Mouse (Mus musculus): ENCODE results near the gene Il20rb. TPM values are rescaled to one million over a fixed set of nuclear protein-coding genes. Genes with fewer than 3 reads are reported as not detected.
A peak's percentile ranks its signal among the peaks of the same experiment; 100 is the strongest.

The Il20rb gene
- polyA plus RNA-seq, 1 experiment from 2014 or later: 0.89 TPM

GRCm38 (mm10) chr9:100481626-100482025 lies 5.0 kb downstream of the Il20rb start:
- H3K36me3 ChIP-seq (ENCODE audit: control insufficient read depth, insufficient read depth, low read length): no peaks in the 10 kb centered on the region
- H3K9me3 ChIP-seq (replicated peaks; ENCODE audit: control insufficient read depth, low read length): 0 out of 2 replicates have a peak, but pooled peaks cover 2% of the 10 kb centered on the region
- peaks cover 8% of the 10 kb centered on the region; the same call in 1 of the 2 replicates for H3K4me1 ChIP-seq (ENCODE audit: control insufficient read depth, insufficient read depth, low read length)
- no peak overlapping the region for H3K4me3 ChIP-seq (ENCODE audit: low read depth, low read length)
- no peaks in the 10 kb centered on the region for H3K27me3 ChIP-seq (ENCODE audit: control insufficient read depth, insufficient read depth, low read length)
- no peak for ATAC-seq (replicated peaks; ENCODE audit: insufficient number of reproducible peaks, low FRiP score, low TSS enrichment)
- no peak overlapping the region for H3K27ac ChIP-seq (ENCODE audit: low read depth, low read length)
- no peak overlapping the region for H3K4me2 ChIP-seq
- no peak overlapping the region for H3K9ac ChIP-seq (ENCODE audit: low read depth, low read length)
- WGBS (ENCODE audit: insufficient replicate concordance): 62% methylated on average over 6 of the region's 6 CpGs

GRCm38 (mm10) chr9:100474056-100474455 lies 12.5 kb downstream of the Il20rb start:
- Histone ChIP-seq H3K27me3 (ENCODE audit: control insufficient read depth, insufficient read depth, low read length) (no peaks in the 10 kb centered on the region), H3K9me3 (replicated peaks; ENCODE audit: control insufficient read depth, low read length) (0 out of 2 replicates have a peak, but pooled peaks cover 3% of the 10 kb centered on the region), H3K27ac (ENCODE audit: low read depth, low read length) (no peak overlapping the region), H3K36me3 (ENCODE audit: control insufficient read depth, insufficient read depth, low read length) (no peaks in the 10 kb centered on the region), H3K4me2 (no peak overlapping the region), H3K4me1 (ENCODE audit: control insufficient read depth, insufficient read depth, low read length) (0 out of 2 replicates have a peak, but pooled peaks cover 4% of the 10 kb centered on the region), H3K4me3 (ENCODE audit: low read depth, low read length) (no peak overlapping the region), H3K9ac (ENCODE audit: low read depth, low read length) (no peak overlapping the region)
- no peak for ATAC-seq (replicated peaks; ENCODE audit: insufficient number of reproducible peaks, low FRiP score, low TSS enrichment)
- 87% methylated on average over 1 of the region's 1 CpGs for WGBS (ENCODE audit: insufficient replicate concordance)

DNA sequence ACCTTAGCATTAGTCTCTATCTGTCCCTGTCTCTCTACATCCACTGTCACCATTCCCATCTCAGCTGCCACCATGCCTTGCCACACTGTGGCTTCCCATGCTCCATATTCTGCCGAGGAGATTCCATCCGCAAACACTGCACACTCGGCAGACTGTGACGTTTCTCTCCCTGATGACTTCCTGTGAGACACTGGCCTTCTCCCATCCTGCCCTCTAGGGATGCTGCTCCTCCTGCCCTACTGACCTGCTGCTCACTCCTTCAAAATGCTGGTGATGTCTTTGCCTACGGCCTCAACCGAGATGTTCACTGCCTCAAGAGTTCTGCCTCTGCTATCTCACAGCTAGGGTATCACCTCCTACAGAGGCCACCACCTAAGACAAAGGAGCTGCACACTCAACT lies 13.2 kb downstream of the Il20rb start:
- no peak for ATAC-seq (replicated peaks; ENCODE audit: insufficient number of reproducible peaks, low FRiP score, low TSS enrichment)
- Histone ChIP-seq H3K27me3 (ENCODE audit: control insufficient read depth, insufficient read depth, low read length) (no peaks in the 10 kb centered on the region), H3K9me3 (replicated peaks; ENCODE audit: control insufficient read depth, low read length) (0 out of 2 replicates have a peak, but pooled peaks cover 3% of the 10 kb centered on the region), H3K4me1 (ENCODE audit: control insufficient read depth, insufficient read depth, low read length) (0 out of 2 replicates have a peak, but pooled peaks cover 4% of the 10 kb centered on the region), H3K9ac (ENCODE audit: low read depth, low read length) (no peak overlapping the region), H3K4me2 (no peak overlapping the region), H3K4me3 (ENCODE audit: low read depth, low read length) (no peak overlapping the region), H3K27ac (ENCODE audit: low read depth, low read length) (no peak overlapping the region), H3K36me3 (ENCODE audit: control insufficient read depth, insufficient read depth, low read length) (no peaks in the 10 kb centered on the region)
- 77% methylated on average over 6 of the region's 6 CpGs for WGBS (ENCODE audit: insufficient replicate concordance)

DNA sequence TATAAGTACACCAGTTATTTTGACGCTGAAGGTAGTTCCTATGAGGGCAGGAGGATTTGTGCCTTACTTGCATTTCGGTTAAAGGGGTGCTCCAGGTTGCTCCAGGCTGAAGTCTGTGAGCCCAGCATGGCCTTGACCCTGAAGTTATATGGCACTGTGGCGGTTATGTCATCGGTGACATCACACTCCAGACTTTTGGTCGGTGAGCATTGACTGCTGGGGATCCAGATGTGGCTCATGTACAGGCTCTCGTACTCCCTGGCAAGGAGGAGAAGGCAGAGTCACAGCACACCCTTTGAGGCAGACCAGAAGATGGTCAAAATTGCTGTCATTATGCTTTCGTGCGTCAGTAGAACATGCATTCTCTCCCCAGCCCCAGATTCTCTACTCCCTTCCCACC lies 13.7 kb downstream of the Il20rb start:
- Histone ChIP-seq H3K27me3 (ENCODE audit: control insufficient read depth, insufficient read depth, low read length) (no peaks in the 10 kb centered on the region), H3K9me3 (replicated peaks; ENCODE audit: control insufficient read depth, low read length) (0 out of 2 replicates have a peak, but pooled peaks cover 3% of the 10 kb centered on the region), H3K4me1 (ENCODE audit: control insufficient read depth, insufficient read depth, low read length) (0 out of 2 replicates have a peak, but pooled peaks cover 4% of the 10 kb centered on the region), H3K4me2 (no peak overlapping the region), H3K9ac (ENCODE audit: low read depth, low read length) (no peak overlapping the region), H3K4me3 (ENCODE audit: low read depth, low read length) (no peak overlapping the region), H3K27ac (ENCODE audit: low read depth, low read length) (no peak overlapping the region), H3K36me3 (ENCODE audit: control insufficient read depth, insufficient read depth, low read length) (no peaks in the 10 kb centered on the region)
- WGBS (ENCODE audit: insufficient replicate concordance): 89% methylated on average over 8 of the region's 8 CpGs
- ATAC-seq (replicated peaks; ENCODE audit: insufficient number of reproducible peaks, low FRiP score, low TSS enrichment): no peak

DNA sequence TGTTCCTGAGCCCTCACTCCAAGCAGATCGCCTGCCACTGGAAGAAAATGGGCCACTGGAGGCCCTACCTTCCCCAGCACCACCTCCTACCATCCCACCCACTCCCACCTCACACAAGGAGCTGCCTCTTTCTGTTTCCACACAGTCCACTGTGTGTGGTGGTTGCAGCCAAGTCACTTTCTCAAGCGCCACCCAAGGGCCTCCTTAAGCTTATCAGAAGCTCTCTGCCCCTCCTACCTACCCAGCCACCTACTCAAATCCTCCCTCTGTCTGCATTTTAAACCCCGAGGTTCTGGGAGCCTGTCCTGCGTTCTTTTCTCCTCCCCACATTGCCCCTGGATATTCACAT lies 15.0 kb downstream of the Il20rb start:
- no peak for ATAC-seq (replicated peaks; ENCODE audit: insufficient number of reproducible peaks, low FRiP score, low TSS enrichment)
- Histone ChIP-seq H3K36me3 (ENCODE audit: control insufficient read depth, insufficient read depth, low read length) (no peaks in the 10 kb centered on the region), H3K4me1 (ENCODE audit: control insufficient read depth, insufficient read depth, low read length) (0 out of 2 replicates have a peak, but pooled peaks cover 4% of the 10 kb centered on the region), H3K27ac (ENCODE audit: low read depth, low read length) (no peak overlapping the region), H3K4me2 (no peak overlapping the region), H3K4me3 (ENCODE audit: low read depth, low read length) (no peak overlapping the region), H3K9me3 (replicated peaks; ENCODE audit: control insufficient read depth, low read length) (0 out of 2 replicates have a peak, but pooled peaks cover under 1% of the 10 kb centered on the region), H3K9ac (ENCODE audit: low read depth, low read length) (no peak overlapping the region), H3K27me3 (ENCODE audit: control insufficient read depth, insufficient read depth, low read length) (no peaks in the 10 kb centered on the region)
- 69% methylated on average over 4 of the region's 4 CpGs for WGBS (ENCODE audit: insufficient replicate concordance)

GRCm38 (mm10) chr9:100470936-100471604 lies 15.5 kb downstream of the Il20rb start:
- 63% methylated on average over 8 of the region's 8 CpGs for WGBS (ENCODE audit: insufficient replicate concordance)
- no peak overlapping the region for H3K27ac ChIP-seq (ENCODE audit: low read depth, low read length)
- ATAC-seq (replicated peaks; ENCODE audit: insufficient number of reproducible peaks, low FRiP score, low TSS enrichment): no peak

GRCm38 (mm10) chr9:100470228-100470627 lies 16.4 kb downstream of the Il20rb start:
- WGBS (ENCODE audit: insufficient replicate concordance): 61% methylated on average over 1 of the region's 1 CpGs
- H3K9ac ChIP-seq (ENCODE audit: low read depth, low read length): no peak overlapping the region
- H3K9me3 ChIP-seq (replicated peaks; ENCODE audit: control insufficient read depth, low read length): no peaks in the 10 kb centered on the region
- no peak overlapping the region for H3K4me3 ChIP-seq (ENCODE audit: low read depth, low read length)
- no peaks in the 10 kb centered on the region for H3K36me3 ChIP-seq (ENCODE audit: control insufficient read depth, insufficient read depth, low read length)
- no peaks in the 10 kb centered on the region for H3K27me3 ChIP-seq (ENCODE audit: control insufficient read depth, insufficient read depth, low read length)
- ATAC-seq (replicated peaks; ENCODE audit: insufficient number of reproducible peaks, low FRiP score, low TSS enrichment): no peak
- H3K4me2 ChIP-seq: no peak overlapping the region
- H3K4me1 ChIP-seq (ENCODE audit: control insufficient read depth, insufficient read depth, low read length): 0 out of 2 replicates have a peak, but pooled peaks cover 4% of the 10 kb centered on the region
- H3K27ac ChIP-seq (ENCODE audit: low read depth, low read length): no peak overlapping the region

More at GRCm38 (mm10) chr9:100470936-100471604, 15.5 kb downstream of the Il20rb start:
- H3K4me2 ChIP-seq: no peak overlapping the region
- 0 out of 2 replicates have a peak overlapping the region, but pooled peaks have one; percentile 16 for H3K9ac ChIP-seq (ENCODE audit: low read depth, low read length)
- H3K4me3 ChIP-seq (ENCODE audit: low read depth, low read length): no peak overlapping the region
- H3K27me3 ChIP-seq (ENCODE audit: control insufficient read depth, insufficient read depth, low read length): no peaks in the 10 kb centered on the region
- no peaks in the 10 kb centered on the region for H3K9me3 ChIP-seq (replicated peaks; ENCODE audit: control insufficient read depth, low read length)
- 0 out of 2 replicates have a peak, but pooled peaks cover 4% of the 10 kb centered on the region for H3K4me1 ChIP-seq (ENCODE audit: control insufficient read depth, insufficient read depth, low read length)
- no peaks in the 10 kb centered on the region for H3K36me3 ChIP-seq (ENCODE audit: control insufficient read depth, insufficient read depth, low read length)

- H3K27ac ChIP-seq (ENCODE audit: low read depth, low read length): no peak overlapping the region
- no peaks in the 10 kb centered on the region for H3K36me3 ChIP-seq (ENCODE audit: control insufficient read depth, insufficient read depth, low read length)
- no peaks in the 10 kb centered on the region for H3K9me3 ChIP-seq (replicated peaks; ENCODE audit: control insufficient read depth, low read length)
- no peak overlapping the region for H3K4me2 ChIP-seq
- H3K4me3 ChIP-seq (ENCODE audit: low read depth, low read length): no peak overlapping the region
- 0 out of 2 replicates have a peak, but pooled peaks cover 4% of the 10 kb centered on the region for H3K4me1 ChIP-seq (ENCODE audit: control insufficient read depth, insufficient read depth, low read length)
- no peak for ATAC-seq (replicated peaks; ENCODE audit: insufficient number of reproducible peaks, low FRiP score, low TSS enrichment)
- WGBS (ENCODE audit: insufficient replicate concordance): 89% methylated on average over 3 of the region's 3 CpGs
- H3K27me3 ChIP-seq (ENCODE audit: control insufficient read depth, insufficient read depth, low read length): no peaks in the 10 kb centered on the region
- no peak overlapping the region for H3K9ac ChIP-seq (ENCODE audit: low read depth, low read length)
These were observed 16.9 kb downstream of the Il20rb start for GRCm38 (mm10) chr9:100469681-100470080.

GRCm38 (mm10) chr9:100468151-100468550 lies 18.4 kb downstream of the Il20rb start:
- 95% methylated on average over 8 of the region's 8 CpGs for WGBS (ENCODE audit: insufficient replicate concordance)
- Histone ChIP-seq H3K4me1 (ENCODE audit: control insufficient read depth, insufficient read depth, low read length) (0 out of 2 replicates have a peak, but pooled peaks cover 4% of the 10 kb centered on the region), H3K9ac (ENCODE audit: low read depth, low read length) (no peak overlapping the region), H3K4me2 (no peak overlapping the region), H3K4me3 (ENCODE audit: low read depth, low read length) (no peak overlapping the region), H3K27ac (ENCODE audit: low read depth, low read length) (no peak overlapping the region), H3K36me3 (ENCODE audit: control insufficient read depth, insufficient read depth, low read length) (no peaks in the 10 kb centered on the region), H3K9me3 (replicated peaks; ENCODE audit: control insufficient read depth, low read length) (no peaks in the 10 kb centered on the region), H3K27me3 (ENCODE audit: control insufficient read depth, insufficient read depth, low read length) (no peaks in the 10 kb centered on the region)
- no peak for ATAC-seq (replicated peaks; ENCODE audit: insufficient number of reproducible peaks, low FRiP score, low TSS enrichment)

All from heart, embryonic 11.5 days (tissue).